Mouse (Mus musculus) limb, embryonic 12.5 days (tissue): Measurements from ENCODE around the gene Yipf2. TPM values are rescaled to one million over a fixed set of nuclear protein-coding genes. Genes with fewer than 3 reads are reported as not detected.
A peak's percentile ranks its signal among the peaks of the same experiment; 100 is the strongest.
"Not testable (repeated sequence)": the region's sequence is repeated elsewhere in the genome, so short reads cannot be mapped to it uniquely, and the experiment has no call there.

Source experiments
- ATAC-seq: fragments of 200-750 bp; cut with Nextera tagmentation; 2 replicates; pipeline ENCODE4 v1.8.0; 2017; ENCODE audit warnings: low read depth, moderate TSS enrichment; ENCODE audit not compliant: insufficient number of reproducible peaks, insufficient read depth, low FRiP score, low TSS enrichment
- H3K27ac ChIP-seq: fragments of 300-500 bp; sonication (generic); 2 replicates; pipeline ENCODE4 v1.5.1; 2016; ENCODE audit warnings: mild to moderate bottlenecking, moderate library complexity
- H3K27me3 ChIP-seq: fragments of 300-500 bp; sonication (generic); 2 replicates; pipeline ENCODE4 v1.6.1; 2016; ENCODE audit warnings: mild to moderate bottlenecking, moderate library complexity
- H3K36me3 ChIP-seq: fragments of 300-500 bp; sonication (generic); 2 replicates; pipeline ENCODE4 v1.6.1; 2016; ENCODE audit warnings: mild to moderate bottlenecking, moderate library complexity
- H3K4me1 ChIP-seq: fragments of 300-500 bp; sonication (generic); replicated peaks from 2 replicates; pipeline ENCODE4 v1.6.1; 2016
- H3K4me2 ChIP-seq: fragments of 300-500 bp; sonication (generic); 2 replicates; pipeline ENCODE4 v1.6.1; 2016; ENCODE audit warnings: mild to moderate bottlenecking, moderate library complexity
- H3K4me3 ChIP-seq: fragments of 300-500 bp; sonication (generic); replicated peaks from 2 replicates; pipeline ENCODE4 v1.5.1; 2016; ENCODE audit warnings: mild to moderate bottlenecking
- H3K9ac ChIP-seq: fragments of 300-500 bp; sonication (generic); replicated peaks from 2 replicates; pipeline ENCODE4 v1.6.1; 2016; ENCODE audit warnings: mild to moderate bottlenecking, moderate library complexity
- H3K9me3 ChIP-seq: fragments of 300-500 bp; sonication (generic); 2 replicates; pipeline ENCODE4 v1.6.1; 2016; ENCODE audit warnings: mild to moderate bottlenecking, moderate library complexity
- WGBS: fragments of 180-500 bp; shearing (Covaris S2); methylation state at CpG from one replicate; pipeline ENCODE4 v1.1.7; 2016; 5-methylcytosine and 5-hydroxymethylcytosine counted together
- polyA plus RNA-seq: library from polyadenylated mRNA; unstranded; fragments of >200 nt; fragmentation: Nextera tagmentation; extraction: Ambion mirVana; gene quantifications from 2 replicates; pipeline ENCODE4 v1.2.1, GENCODE M21; 2016

The Yipf2 gene
- polyA plus RNA-seq, 1 experiment from 2014 or later = 20.2 TPM

DNA sequence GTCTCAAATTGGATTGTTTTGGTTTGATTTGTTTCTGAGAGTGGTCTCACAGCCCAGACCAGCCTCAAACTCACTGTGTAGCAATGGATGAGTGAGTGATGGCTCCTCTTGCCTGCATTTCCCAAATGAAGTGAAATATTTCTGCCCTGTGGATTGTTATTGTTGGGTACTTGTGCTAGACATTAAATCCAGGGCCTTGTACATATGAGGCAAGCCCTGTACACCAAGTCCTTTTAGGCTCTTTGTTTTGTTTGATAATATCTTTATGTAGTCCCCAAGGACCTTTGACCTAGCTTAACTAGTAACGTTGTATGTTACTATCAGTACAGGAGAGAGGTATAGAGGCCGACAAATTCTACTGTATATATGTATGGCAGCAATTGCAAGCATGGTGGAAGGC is 2.2 kb upstream of the Yipf2 start:
- WGBS = 87% methylated on average over 2 of the region's 2 CpGs
- Histone ChIP-seq H3K27ac (no peak overlapping the region), H3K9me3 (no peaks in the 10 kb centered on the region), H3K4me1 (peaks cover 20% of the 10 kb centered on the region), H3K27me3 (no peaks in the 10 kb centered on the region), H3K4me2 (no peak overlapping the region), H3K36me3 (peaks cover 30% of the 10 kb centered on the region), H3K9ac (no peak overlapping the region), H3K4me3 (no peak overlapping the region)
- no peak for ATAC-seq

GRCm38 (mm10) chr9:21594350-21594749 is 1.7 kb upstream of the Yipf2 start:
- H3K9ac ChIP-seq, H3K9me3 ChIP-seq, H3K27ac ChIP-seq, H3K27me3 ChIP-seq, ATAC-seq: not testable (repeated sequence)
- Histone ChIP-seq H3K4me2 (peak overlapping the region; percentile 95), H3K36me3 (peaks cover 35% of the 10 kb centered on the region), H3K4me1 (peaks cover 20% of the 10 kb centered on the region), H3K4me3 (peak overlapping the region; percentile 97; the same call in 1 of the 2 replicates)
- 91% methylated on average over 8 of the region's 8 CpGs for WGBS

DNA sequence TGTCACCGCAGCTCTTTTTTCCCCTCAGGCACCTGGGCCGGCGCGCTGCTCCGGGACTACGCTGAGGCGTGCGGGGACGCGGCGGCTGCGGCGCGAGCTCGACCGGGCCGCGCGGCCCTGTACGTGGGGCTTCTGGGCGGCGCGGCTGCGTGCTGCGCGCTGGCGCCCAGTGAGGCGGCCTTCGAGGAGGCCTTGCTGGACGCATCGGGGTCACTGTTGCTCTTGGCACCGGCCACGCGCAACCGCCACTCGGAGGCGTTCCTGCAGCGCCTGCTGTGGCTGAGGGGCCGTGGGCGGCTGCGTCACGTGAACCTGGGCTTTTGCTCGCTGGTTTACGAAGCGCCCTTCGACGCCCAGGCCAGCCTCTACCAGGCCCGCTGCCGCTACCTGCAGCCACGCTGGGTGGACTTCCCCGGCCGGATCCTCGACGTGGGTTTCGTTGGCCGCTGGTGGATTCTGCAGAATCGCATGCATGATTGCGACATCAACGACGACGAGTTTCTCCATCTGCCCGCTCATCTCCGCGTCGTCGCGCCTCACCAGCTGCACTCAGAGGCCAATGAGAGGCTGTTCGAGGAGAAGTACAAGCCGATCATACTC is 594 bp upstream of the Yipf2 start:
- Histone ChIP-seq H3K9me3 (no peaks in the 10 kb centered on the region), H3K4me3 (peak overlapping the region; percentile 97), H3K4me2 (peak overlapping the region; percentile 95), H3K9ac (peak overlapping the region; percentile 93), H3K36me3 (peaks cover 46% of the 10 kb centered on the region), H3K27ac (peak overlapping the region; percentile 83), H3K27me3 (no peaks in the 10 kb centered on the region), H3K4me1 (peaks cover 20% of the 10 kb centered on the region)
- WGBS = 2% methylated on average over 69 of the region's 69 CpGs
- ATAC-seq = peak; percentile 37; the same call in 1 of the 2 replicates

- H3K36me3 ChIP-seq = peaks cover 57% of the 10 kb centered on the region
- peak; percentile 58 for ATAC-seq
These were observed 561 bp downstream of the Yipf2 start for GRCm38 (mm10) chr9:21591831-21592702.

GRCm38 (mm10) chr9:21591127-21591830 is 1.3 kb downstream of the Yipf2 start:
- H3K9ac ChIP-seq = no peak overlapping the region; the same call in 1 of the 2 replicates
- ATAC-seq = no peak
- H3K4me1 ChIP-seq = peaks cover 20% of the 10 kb centered on the region
- H3K4me2 ChIP-seq = peak overlapping the region; percentile 95
- H3K27ac ChIP-seq = no peak overlapping the region
- H3K27me3 ChIP-seq = no peaks in the 10 kb centered on the region
- no peaks in the 10 kb centered on the region for H3K9me3 ChIP-seq
- WGBS = 87% methylated on average over 6 of the region's 6 CpGs
- H3K36me3 ChIP-seq = peaks cover 64% of the 10 kb centered on the region
- H3K4me3 ChIP-seq = peak overlapping the region; percentile 97; the same call in 1 of the 2 replicates

More at GRCm38 (mm10) chr9:21591831-21592702, 561 bp downstream of the Yipf2 start:
- H3K27me3 ChIP-seq = no peaks in the 10 kb centered on the region
- 24% methylated on average over 17 of the region's 17 CpGs for WGBS
- H3K9ac ChIP-seq = peak overlapping the region; percentile 93
- peaks cover 20% of the 10 kb centered on the region for H3K4me1 ChIP-seq
- peak overlapping the region; percentile 97 for H3K4me3 ChIP-seq
- H3K27ac ChIP-seq = peak overlapping the region; percentile 64; the same call in 1 of the 2 replicates
- H3K9me3 ChIP-seq = no peaks in the 10 kb centered on the region
- H3K4me2 ChIP-seq = peak overlapping the region; percentile 95

- H3K9me3 ChIP-seq = no peaks in the 10 kb centered on the region
- peaks cover 20% of the 10 kb centered on the region for H3K4me1 ChIP-seq
- no peak for ATAC-seq
- H3K9ac ChIP-seq = no peak overlapping the region
- H3K27ac ChIP-seq = no peak overlapping the region
- WGBS = 93% methylated on average over 5 of the region's 5 CpGs
- no peaks in the 10 kb centered on the region for H3K27me3 ChIP-seq
- H3K4me2 ChIP-seq = no peak overlapping the region
- no peak overlapping the region for H3K4me3 ChIP-seq
- H3K36me3 ChIP-seq = peaks cover 68% of the 10 kb centered on the region
These were observed 3.1 kb downstream of the Yipf2 start for GRCm38 (mm10) chr9:21589538-21589937.

DNA sequence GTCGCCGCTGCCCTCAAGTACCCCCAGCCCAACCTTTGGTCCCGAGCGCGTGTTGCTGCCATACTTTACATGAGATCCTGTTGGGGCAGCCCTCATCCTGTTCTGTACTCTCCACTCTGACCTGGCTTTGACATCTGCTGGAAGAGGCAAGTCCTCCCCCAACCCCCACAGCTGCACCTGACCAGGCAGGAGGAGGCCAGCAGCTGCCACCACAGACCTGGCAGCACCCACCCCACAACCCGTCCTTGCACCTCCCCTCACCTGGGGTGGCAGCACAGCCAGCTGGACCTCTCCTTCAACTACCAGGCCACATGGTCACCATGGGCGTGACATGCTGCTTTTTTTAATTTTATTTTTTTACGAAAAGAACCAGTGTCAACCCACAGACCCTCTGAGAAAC is 4.3 kb downstream of the Yipf2 start:
- WGBS = 89% methylated on average over 8 of the region's 8 CpGs
- no peak overlapping the region for H3K27ac ChIP-seq
- no peaks in the 10 kb centered on the region for H3K9me3 ChIP-seq
- peaks cover 9% of the 10 kb centered on the region for H3K4me1 ChIP-seq
- ATAC-seq = no peak
- no peak overlapping the region for H3K4me3 ChIP-seq
- no peak overlapping the region for H3K9ac ChIP-seq
- no peaks in the 10 kb centered on the region for H3K27me3 ChIP-seq
- H3K36me3 ChIP-seq = peaks cover 78% of the 10 kb centered on the region
- no peak overlapping the region for H3K4me2 ChIP-seq

DNA sequence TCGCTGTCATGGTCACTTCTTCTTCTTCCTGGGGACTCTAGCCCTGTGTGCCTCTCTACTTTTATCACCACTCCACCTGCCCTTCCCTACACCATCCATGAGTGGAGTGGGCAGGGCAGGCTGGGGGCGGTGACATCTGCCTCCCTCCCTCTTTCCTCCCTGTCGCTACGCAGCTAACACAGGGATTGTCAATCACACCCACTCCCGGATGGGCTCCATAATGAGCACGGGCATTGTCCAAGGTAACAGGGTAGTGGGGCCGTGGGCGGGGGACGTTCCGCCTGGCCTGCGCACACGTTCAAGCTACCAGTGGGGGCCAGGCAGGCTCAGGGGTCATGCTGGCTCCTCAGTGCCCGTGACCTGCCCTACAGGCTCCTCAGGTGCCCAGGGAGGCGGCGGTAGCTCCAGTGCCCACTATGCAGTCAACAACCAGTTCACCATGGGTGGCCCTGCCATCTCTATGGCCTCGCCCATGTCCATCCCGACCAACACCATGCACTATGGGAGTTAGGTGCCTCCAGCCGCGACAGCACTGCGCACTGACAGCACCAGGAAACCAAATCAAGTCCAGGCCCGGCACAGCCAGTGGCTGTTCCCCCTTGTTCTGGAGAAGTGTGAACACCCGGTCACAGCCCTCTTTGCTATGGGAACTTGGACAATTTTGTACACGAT is 4.8 kb downstream of the Yipf2 start:
- H3K4me2 ChIP-seq = no peak overlapping the region
- 88% methylated on average over 23 of the region's 23 CpGs for WGBS
- peaks cover 9% of the 10 kb centered on the region for H3K4me1 ChIP-seq
- no peak overlapping the region for H3K27ac ChIP-seq
- no peaks in the 10 kb centered on the region for H3K27me3 ChIP-seq
- H3K4me3 ChIP-seq = no peak overlapping the region
- no peaks in the 10 kb centered on the region for H3K9me3 ChIP-seq
- no peak overlapping the region for H3K9ac ChIP-seq
- no peak for ATAC-seq
- peaks cover 84% of the 10 kb centered on the region for H3K36me3 ChIP-seq

DNA sequence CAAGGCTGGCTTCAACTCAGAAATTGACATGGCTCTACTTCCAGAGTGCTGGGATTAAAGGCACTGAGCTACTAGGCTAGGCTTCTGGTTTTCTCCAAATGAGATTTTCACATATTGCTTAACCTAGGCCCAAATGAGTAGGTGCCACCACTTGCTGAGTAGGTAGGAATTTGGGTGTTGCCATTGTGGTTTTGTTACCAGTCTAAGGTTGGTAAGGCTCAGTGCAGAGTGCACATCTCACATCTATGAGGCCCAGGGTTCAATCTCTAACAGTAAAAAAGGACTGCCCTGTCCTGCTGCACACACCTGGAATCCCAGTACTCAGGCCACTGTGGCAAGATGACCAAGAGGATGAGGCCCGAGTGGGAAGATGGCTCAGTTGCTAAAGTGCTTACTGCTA is 7.2 kb downstream of the Yipf2 start:
- WGBS = 93% methylated on average over 1 of the region's 1 CpGs
- no peak overlapping the region for H3K4me3 ChIP-seq
- no peak overlapping the region for H3K27ac ChIP-seq
- no peak overlapping the region for H3K9ac ChIP-seq
- no peaks in the 10 kb centered on the region for H3K27me3 ChIP-seq
- no peak overlapping the region for H3K4me2 ChIP-seq
- ATAC-seq = no peak
- H3K36me3 ChIP-seq = peaks cover 98% of the 10 kb centered on the region
- no peaks in the 10 kb centered on the region for H3K4me1 ChIP-seq
- H3K9me3 ChIP-seq = no peaks in the 10 kb centered on the region

DNA sequence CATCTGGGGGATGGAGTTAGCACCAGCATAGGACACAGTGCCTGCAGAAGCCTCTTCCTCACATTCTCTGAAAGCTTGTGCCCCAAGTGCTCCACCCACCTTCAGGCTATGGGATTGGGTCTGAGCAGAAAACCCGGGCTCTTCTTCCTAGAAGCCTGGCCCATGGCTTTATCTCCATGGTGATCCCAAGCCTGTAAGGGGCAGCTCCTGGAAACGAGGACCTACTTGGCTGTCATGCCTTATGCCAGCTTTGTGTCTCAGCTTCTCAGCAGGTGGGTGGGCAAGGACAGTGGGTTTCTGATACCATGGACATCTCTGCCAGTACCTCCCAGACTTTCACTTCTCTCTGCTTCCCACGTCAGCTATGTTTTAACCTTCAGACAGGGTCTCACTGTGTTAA is 14.4 kb downstream of the Yipf2 start:
- WGBS = 73% methylated on average over 3 of the region's 3 CpGs
- Histone ChIP-seq H3K4me1 (no peaks in the 10 kb centered on the region), H3K27ac (no peak overlapping the region), H3K4me2 (no peak overlapping the region), H3K4me3 (no peak overlapping the region), H3K27me3 (no peaks in the 10 kb centered on the region), H3K9ac (no peak overlapping the region), H3K36me3 (peaks cover 98% of the 10 kb centered on the region), H3K9me3 (no peaks in the 10 kb centered on the region)
- ATAC-seq = no peak

DNA sequence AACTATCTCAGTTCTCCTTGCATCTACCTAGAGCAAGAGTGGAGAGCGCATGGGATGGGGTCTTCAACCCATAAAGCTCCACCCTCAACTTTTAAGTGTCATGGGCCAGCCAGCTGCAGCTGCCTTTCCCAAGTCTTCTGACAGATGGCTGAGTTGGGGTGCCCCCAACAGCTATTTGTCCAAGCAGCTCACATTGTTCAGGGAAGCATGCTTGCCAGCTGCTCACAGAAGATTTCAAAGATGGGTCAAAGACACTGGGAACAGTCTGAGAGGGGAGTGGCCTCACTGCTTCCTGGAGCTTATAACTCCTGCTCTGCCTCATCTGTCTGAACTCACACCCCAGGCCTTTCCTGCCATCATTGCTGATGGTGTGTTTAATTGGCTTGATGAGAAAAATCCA is 16.3 kb downstream of the Yipf2 start:
- H3K4me1 ChIP-seq = no peaks in the 10 kb centered on the region
- no peak overlapping the region for H3K9ac ChIP-seq
- H3K9me3 ChIP-seq = no peaks in the 10 kb centered on the region
- peaks cover 98% of the 10 kb centered on the region for H3K36me3 ChIP-seq
- no peak overlapping the region for H3K27ac ChIP-seq
- H3K27me3 ChIP-seq = no peaks in the 10 kb centered on the region
- no peak for ATAC-seq
- no peak overlapping the region for H3K4me2 ChIP-seq
- WGBS = 94% methylated on average over 1 of the region's 1 CpGs
- no peak overlapping the region for H3K4me3 ChIP-seq
